Mouse (Mus musculus) layer of hippocampus, adult 9-11 months (tissue): ENCODE measurements at regions not wholly inside any gene's neighbourhood (a gene's known extent, or its start where the extent isn't known, plus 50 kb on each side); places are given as distances from the start of the nearest gene placed in this dataset.

Experiments used
- DNase-seq: peaks from one replicate; pipeline ENCODE4 v3.0.0; 2022

- DNase-seq: no peak
These were observed 1472.9 kb upstream of the Slc10a2 start for GRCm38 (mm10) chr8:6577868-6578634.

DNA sequence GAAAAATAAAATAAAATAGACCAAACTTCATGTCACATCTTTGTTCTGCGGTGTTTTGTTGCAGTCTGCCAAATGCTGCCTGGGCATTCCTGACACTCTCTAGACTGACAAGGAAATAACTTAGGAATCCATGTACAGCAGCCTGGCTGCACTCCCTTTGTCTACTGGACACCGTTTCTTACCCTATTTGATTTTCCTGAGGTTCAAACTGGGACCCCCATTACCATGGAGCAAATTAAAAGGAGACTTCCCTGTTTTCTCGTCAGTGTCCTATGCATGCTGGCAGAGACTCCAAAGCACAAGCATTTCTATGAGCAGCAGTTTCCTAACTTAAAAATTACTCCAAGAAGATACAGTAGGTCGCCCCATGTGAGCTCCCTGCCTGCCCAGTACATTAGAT is 1470.1 kb upstream of the Slc10a2 start:
- no peak for DNase-seq

GRCm38 (mm10) chr8:6573492-6573891 is 1468.3 kb upstream of the Slc10a2 start:
- DNase-seq: no peak

DNA sequence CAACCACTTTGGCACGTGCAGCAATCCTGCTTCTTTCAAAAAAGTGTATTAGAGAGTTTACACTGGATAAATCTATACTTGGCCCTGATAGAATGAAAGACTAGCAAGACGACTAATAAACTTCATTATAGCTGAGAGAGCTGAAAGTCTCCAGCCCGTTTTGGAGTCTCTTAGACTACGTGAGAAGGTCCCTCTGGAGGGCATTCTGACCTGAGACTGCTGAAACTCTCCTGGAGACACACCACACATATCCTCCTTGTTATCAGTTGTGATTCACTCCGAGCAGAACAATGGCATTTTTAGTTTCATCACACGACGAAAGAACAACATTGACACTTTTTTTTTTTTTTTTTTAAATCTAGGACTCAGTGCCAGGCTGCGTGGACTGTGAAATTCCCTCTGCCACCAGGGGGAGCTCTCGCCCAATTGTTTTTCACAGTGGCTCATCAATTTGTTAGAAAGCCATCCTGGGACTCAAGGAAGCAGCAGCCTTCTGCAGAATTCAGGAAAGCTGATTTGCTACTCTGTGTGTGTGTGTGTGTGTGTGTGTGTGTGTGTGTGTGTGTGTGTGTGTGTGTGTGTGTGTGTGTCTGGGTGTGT is 1467.0 kb upstream of the Slc10a2 start:
- DNase-seq: peak; percentile 44

- no peak for DNase-seq
These were observed 1445.8 kb upstream of the Slc10a2 start for GRCm38 (mm10) chr8:6550965-6551364.

- no peak for DNase-seq
These were observed 1422.0 kb upstream of the Slc10a2 start for GRCm38 (mm10) chr8:6527171-6527570.

DNA sequence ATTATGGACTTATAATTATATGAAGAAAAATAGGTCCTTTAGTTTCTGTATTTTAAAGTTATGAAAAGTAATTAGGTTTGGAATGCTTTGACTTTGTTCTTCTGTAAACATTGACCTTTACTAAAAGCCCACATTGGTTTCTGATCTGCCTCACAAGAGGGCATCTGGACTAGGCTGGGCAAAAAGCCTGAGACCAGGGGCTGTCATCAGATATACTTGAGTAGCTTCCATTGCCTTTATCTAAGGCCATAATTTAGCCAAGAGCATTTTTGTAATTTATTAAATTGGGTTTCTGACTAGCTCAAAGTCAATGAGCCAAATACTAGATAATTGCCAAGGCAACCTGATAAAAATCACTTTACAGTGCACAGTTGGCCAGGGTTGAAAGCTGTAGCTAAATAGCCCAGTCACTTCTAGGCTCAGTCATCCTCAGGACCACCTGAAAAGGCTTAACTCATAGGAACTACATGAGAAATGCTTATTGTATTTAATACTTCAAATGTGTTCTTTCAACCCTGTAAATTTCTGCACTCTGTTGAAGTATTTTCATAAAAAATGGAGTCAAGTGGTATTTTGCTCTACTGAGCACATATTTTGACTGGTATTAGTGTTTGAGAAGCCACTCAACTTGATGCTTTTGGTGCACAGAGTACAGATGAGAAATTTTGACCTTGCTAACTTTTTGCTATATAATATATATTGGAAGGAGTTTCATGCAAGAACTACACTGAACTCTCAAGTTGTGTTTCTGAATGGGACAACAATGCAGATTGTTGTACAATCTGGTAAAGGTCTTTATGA is 1410.9 kb upstream of the Slc10a2 start:
- no peak for DNase-seq

GRCm38 (mm10) chr8:6492453-6492852 is 1387.3 kb upstream of the Slc10a2 start:
- DNase-seq: no peak

DNA sequence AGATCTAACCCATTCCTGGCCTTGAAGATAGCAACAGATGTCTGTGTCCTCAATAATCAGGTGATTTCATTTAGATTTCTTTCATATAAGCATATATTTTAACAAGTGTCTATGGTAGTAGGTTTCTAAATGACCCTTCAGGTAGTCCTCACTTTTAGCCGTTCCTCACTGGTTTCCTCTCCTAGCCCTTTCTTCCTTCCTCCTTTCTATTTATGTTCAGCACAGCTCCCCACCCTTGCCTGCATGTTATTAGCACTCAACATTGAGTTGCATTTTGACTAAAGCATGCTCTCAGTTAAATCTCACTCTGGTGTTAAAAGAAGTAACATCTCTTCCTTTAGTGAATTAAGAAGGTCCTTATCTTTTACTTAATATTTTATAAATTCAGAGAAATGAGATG is 1376.8 kb upstream of the Slc10a2 start:
- DNase-seq: no peak

DNA sequence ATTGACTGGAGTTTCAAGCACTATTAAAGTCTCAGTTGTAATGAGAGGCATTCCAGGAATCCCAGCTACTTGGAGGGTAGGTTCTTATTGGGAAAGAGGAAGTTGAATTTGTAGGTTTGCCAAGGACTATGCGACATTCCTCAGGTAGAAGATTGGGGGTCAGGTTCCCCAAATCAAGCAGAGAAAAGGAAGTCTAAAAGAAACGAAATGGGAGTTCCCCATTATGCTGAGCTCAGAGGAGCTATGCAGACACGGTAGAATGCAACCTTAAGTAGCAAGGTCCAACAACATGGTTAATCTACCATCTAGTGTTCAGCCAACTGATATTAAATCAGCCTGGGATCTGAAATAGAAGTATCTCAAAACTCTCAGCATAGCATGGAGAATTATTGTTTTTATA is 1365.9 kb upstream of the Slc10a2 start:
- DNase-seq: no peak

GRCm38 (mm10) chr8:6456553-6457180 is 1351.5 kb upstream of the Slc10a2 start:
- DNase-seq: no peak

GRCm38 (mm10) chr8:6448301-6448700 is 1343.2 kb upstream of the Slc10a2 start:
- no peak for DNase-seq

DNA sequence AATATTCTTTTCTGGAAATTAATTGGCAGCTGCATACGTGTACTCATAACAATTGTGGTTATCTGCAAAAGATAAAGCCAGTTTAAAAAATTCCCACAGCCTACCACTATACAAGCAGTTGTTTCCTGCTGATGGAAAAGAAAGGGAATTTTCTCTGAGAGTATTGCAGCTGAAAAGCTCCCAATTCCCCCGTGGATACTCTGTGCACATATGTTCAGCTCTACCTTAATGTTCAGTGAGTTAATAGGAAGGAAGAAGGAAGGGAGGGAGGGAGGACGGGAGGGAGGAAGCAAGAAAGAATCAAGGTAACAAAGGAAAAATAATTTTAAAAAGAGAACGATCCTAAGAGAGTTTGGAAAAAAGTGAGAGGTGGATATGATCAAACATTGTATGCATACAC is 1333.9 kb upstream of the Slc10a2 start:
- DNase-seq: no peak
